Mouse (Mus musculus): ENCODE results near the gene Dvl1. TPM values are rescaled to one million over a fixed set of nuclear protein-coding genes. Genes with fewer than 3 reads are reported as not detected.
A peak's percentile ranks its signal among the peaks of the same experiment; 100 is the strongest.

The Dvl1 gene
- polyA plus RNA-seq, 1 experiment from 2014 or later: 13.6 TPM

DNA sequence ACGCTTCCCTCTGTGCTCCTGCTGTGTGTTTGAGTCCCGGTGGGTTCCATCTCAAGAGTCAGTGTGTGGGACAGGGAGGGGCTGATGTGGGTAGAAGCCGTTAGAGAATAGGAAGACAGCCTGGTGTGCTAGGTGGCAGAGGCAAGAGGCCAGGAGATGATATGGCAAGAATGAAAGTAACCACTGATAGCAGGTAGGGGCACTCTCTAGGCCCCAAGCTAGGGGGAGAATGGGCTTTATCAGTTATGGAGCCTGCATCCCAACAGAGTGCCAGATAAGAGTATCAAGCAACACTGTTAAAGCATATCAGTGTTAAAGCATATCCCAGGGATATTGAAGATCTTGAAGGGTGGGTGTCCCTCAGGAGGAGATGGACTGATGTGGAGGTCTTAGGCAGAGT is 9.7 kb downstream of the Dvl1 start:
- no peak for DNase-seq (ENCODE audit: low spot score)
- ATAC-seq (ENCODE audit: low FRiP score): no peak
- WGBS: 86% methylated on average over 3 of the region's 3 CpGs

DNA sequence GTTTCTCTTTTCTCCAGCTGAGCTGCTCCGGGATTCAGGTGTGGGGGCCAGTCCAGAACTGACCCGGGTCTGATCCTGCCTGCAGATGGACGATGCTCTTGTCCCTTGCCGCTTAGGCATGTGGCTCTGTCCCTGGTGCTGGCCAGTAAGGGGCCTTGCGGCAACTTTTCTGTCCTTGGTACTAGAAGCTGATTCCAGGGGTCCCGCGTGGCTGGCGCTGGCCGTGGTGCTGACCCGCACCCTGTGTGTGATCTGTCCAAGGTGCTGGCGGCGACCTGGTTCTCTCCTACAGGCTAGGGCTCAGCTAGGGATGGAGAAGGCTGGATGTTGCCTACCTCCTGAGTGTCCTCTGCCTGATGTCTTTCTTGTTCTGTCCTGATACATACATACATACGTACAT is 12.1 kb downstream of the Dvl1 start:
- H3K36me3 ChIP-seq (replicated peaks; ENCODE audit: control insufficient read depth, insufficient read depth): peaks cover 78% of the 10 kb centered on the region

More for the DNA sequence above, 9.7 kb downstream of the Dvl1 start:
- no peaks in the 10 kb centered on the region for H3K27me3 ChIP-seq (ENCODE audit: control insufficient read depth, insufficient read depth, low read length)
- peaks cover 77% of the 10 kb centered on the region for H3K36me3 ChIP-seq (replicated peaks; ENCODE audit: control insufficient read depth, insufficient read depth)
- H3K9me3 ChIP-seq (ENCODE audit: control insufficient read depth, low read length): no peaks in the 10 kb centered on the region
- no peak overlapping the region for H3K4me2 ChIP-seq (replicated peaks)
- H3K4me1 ChIP-seq (replicated peaks; ENCODE audit: control insufficient read depth, insufficient read depth, low read length): no peaks in the 10 kb centered on the region
- H3K9ac ChIP-seq: no peak overlapping the region
- no peak overlapping the region for H3K4me3 ChIP-seq (replicated peaks; ENCODE audit: low read length)
- no peak overlapping the region for H3K27ac ChIP-seq

DNA sequence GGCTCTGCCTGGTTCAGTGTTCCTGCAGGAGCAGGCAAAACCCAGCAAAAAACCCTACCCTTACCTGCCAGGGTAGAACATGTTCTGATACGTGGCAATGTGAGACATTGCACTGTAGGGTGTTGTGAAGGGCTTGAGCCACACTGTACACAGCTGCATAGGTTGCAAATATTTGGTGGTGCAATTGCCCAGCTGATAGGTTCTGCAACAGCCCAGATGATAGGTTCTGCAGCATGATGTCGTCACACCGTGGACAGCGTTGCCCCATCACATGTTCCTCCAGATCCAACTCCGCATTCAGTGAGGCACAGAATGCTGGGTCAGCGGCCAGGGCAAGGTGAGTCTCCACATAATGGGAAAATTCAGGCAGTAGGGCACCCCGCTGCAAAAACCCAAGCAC is 14.6 kb downstream of the Dvl1 start:
- WGBS: 91% methylated on average over 7 of the region's 7 CpGs
- Histone ChIP-seq H3K4me1 (replicated peaks; ENCODE audit: control insufficient read depth, insufficient read depth, low read length) (no peaks in the 10 kb centered on the region), H3K4me3 (replicated peaks; ENCODE audit: low read length) (no peak overlapping the region), H3K9me3 (ENCODE audit: control insufficient read depth, low read length) (no peaks in the 10 kb centered on the region), H3K9ac (no peak overlapping the region), H3K27me3 (ENCODE audit: control insufficient read depth, insufficient read depth, low read length) (no peaks in the 10 kb centered on the region), H3K4me2 (replicated peaks) (no peak overlapping the region), H3K27ac (no peak overlapping the region), H3K36me3 (replicated peaks; ENCODE audit: control insufficient read depth, insufficient read depth) (peaks cover 74% of the 10 kb centered on the region)
- ATAC-seq (ENCODE audit: low FRiP score) (no peak), DNase-seq (ENCODE audit: low spot score) (no peak)

More for the DNA sequence above, 12.1 kb downstream of the Dvl1 start:
- no peak overlapping the region for H3K9ac ChIP-seq
- H3K4me3 ChIP-seq (replicated peaks; ENCODE audit: low read length): no peak overlapping the region
- no peak for DNase-seq (ENCODE audit: low spot score)
- H3K4me2 ChIP-seq (replicated peaks): no peak overlapping the region
- WGBS: 34% methylated on average over 13 of the region's 13 CpGs
- no peaks in the 10 kb centered on the region for H3K4me1 ChIP-seq (replicated peaks; ENCODE audit: control insufficient read depth, insufficient read depth, low read length)
- ATAC-seq (ENCODE audit: low FRiP score): no peak
- H3K27ac ChIP-seq: no peak overlapping the region
- no peaks in the 10 kb centered on the region for H3K9me3 ChIP-seq (ENCODE audit: control insufficient read depth, low read length)
- H3K27me3 ChIP-seq (ENCODE audit: control insufficient read depth, insufficient read depth, low read length): no peaks in the 10 kb centered on the region

DNA sequence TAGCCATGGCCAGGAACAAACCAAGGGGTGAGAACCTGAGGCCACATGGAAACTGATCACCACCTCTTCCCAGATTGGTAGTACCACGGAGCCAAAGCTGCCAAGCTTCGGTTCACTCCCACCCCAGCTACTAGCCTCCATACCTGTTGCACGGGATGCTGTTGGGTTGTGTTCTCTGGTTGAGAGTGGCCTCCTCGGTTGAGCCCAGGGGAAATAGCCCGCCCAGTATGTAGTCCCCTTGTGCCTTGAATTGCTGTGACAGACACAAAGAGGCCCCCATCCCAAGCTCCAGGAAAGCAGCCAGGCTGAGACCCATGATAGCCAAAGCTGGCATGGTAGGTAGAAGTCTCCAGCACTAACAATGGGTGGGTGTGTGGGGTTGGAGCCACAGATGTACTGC is 15.8 kb downstream of the Dvl1 start, which contains the start of gene Tas1r3:
Tas1r3 (minus strand) TSS at position 362 of the 400 bp plus-strand sequence.
- Histone ChIP-seq H3K4me3 (replicated peaks; ENCODE audit: low read length) (no peak within 1 kb of the TSS), H3K4me1 (replicated peaks; ENCODE audit: control insufficient read depth, insufficient read depth, low read length) (no peaks in the 10 kb centered on the region), H3K27ac (no peak within 1 kb of the TSS), H3K9me3 (ENCODE audit: control insufficient read depth, low read length) (no peaks in the 10 kb centered on the region), H3K27me3 (ENCODE audit: control insufficient read depth, insufficient read depth, low read length) (no peaks in the 10 kb centered on the region), H3K4me2 (replicated peaks) (no peak within 1 kb of the TSS), H3K36me3 (replicated peaks; ENCODE audit: control insufficient read depth, insufficient read depth) (peaks cover 65% of the 10 kb centered on the region), H3K9ac (no peak within 1 kb of the TSS)
- DNase-seq (ENCODE audit: low spot score) (no peak), ATAC-seq (ENCODE audit: low FRiP score) (no peak)
- 78% methylated on average over 5 of the region's 5 CpGs for WGBS

DNA sequence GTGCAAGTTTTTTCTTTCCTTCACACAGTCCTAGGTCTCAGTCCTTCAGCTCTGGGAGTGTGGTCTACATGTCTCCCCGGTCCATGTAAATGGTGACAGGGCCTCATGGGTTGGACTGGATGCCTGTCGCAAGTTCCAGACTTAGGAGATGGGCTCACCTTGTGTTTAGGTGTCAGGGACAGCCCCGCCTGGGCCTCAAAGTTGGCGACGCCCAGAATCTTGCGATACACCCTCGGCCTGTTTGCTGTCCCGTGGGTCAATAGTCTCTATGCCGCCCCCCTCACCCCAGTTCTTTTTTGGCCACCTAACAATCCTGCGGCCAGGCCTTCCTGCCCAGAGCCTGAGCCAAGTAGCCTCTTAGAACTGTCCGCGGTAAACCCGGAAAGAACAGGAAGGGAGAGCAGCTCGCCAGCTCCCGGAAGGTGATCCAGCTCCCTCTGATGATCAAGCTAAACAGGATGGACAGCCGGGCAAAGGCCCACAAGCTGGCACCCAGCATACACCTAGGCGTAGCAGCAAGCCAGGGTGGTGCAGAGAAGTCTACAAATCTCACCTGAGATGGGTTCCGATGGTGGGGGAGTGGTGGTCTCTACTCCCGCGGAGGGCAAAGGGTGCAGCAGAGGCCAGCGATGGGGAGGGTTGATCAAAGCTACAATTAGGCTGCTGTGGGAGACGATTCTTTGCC is 21.6 kb downstream of the Dvl1 start:
- Histone ChIP-seq H3K9me3 (ENCODE audit: control insufficient read depth, low read length) (no peaks in the 10 kb centered on the region), H3K4me3 (replicated peaks; ENCODE audit: low read length) (peak overlapping the region; percentile 50), H3K36me3 (replicated peaks; ENCODE audit: control insufficient read depth, insufficient read depth) (peaks cover 39% of the 10 kb centered on the region), H3K27ac (0 out of 2 replicates have a peak overlapping the region, but pooled peaks have one; percentile 28), H3K27me3 (ENCODE audit: control insufficient read depth, insufficient read depth, low read length) (no peaks in the 10 kb centered on the region), H3K4me1 (replicated peaks; ENCODE audit: control insufficient read depth, insufficient read depth, low read length) (peaks cover 17% of the 10 kb centered on the region), H3K9ac (peak overlapping the region; percentile 72), H3K4me2 (replicated peaks) (peak overlapping the region; percentile 89)
- WGBS: 14% methylated on average over 22 of the region's 22 CpGs
- ATAC-seq (ENCODE audit: low FRiP score): no peak; the same call in none of the 2 replicates
- no peak for DNase-seq (ENCODE audit: low spot score)

DNA sequence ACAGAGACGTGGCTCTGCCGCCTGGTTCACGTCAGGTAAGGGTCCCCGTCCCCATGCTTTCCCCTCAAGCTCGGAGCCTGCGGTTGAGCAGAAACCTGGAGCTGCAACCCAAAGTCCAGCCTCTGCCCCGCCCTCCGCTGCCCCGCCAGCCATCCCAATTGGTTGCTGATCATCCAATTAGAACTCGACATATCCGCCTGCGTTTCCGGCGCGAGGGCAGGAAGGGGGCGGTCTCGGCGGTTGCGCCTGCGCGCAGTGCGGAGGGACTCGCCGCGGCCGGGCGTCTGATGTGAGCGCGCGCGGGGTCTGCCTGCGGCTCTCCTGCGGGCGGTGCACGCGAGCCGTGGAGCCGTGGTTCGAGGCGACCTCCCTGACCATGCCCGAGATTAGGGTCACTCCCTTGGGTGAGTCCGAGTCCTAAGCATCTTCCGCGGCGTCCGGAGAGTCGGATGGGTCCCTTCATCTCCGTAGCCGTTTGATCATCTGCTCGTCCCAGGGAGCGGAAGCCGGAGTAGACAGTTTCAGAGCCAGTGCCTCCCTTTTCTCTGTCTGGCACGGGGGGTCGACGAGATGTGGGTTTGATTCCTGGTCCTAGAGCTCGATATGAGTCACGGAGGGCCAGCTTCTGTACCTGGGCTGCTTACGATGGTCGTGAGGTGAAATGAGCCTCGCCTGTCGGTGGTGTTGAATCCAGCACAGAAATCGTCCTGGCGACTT is 22.3 kb downstream of the Dvl1 start, which contains the start of the genes Cptp and Ints11:
Cptp (minus strand) TSS at position 124 of the 717 bp plus-strand sequence.
Ints11 (plus strand) TSS at position 230 of the 717 bp plus-strand sequence.
- WGBS: under 1% methylated on average over 59 of the region's 63 CpGs
- ATAC-seq (ENCODE audit: low FRiP score) (peak; percentile 96), DNase-seq (ENCODE audit: low spot score) (peak; percentile 96)
- H3K4me3 ChIP-seq (replicated peaks; ENCODE audit: low read length): peak within 1 kb of the TSS; percentile 50
- peaks cover 46% of the 10 kb centered on the region for H3K36me3 ChIP-seq (replicated peaks; ENCODE audit: control insufficient read depth, insufficient read depth)
- no peaks in the 10 kb centered on the region for H3K9me3 ChIP-seq (ENCODE audit: control insufficient read depth, low read length)
- H3K4me1 ChIP-seq (replicated peaks; ENCODE audit: control insufficient read depth, insufficient read depth, low read length): peaks cover 17% of the 10 kb centered on the region
- peak within 1 kb of the TSS; percentile 89 for H3K4me2 ChIP-seq (replicated peaks)
- peak within 1 kb of the TSS; percentile 77 for H3K27ac ChIP-seq
- peak within 1 kb of the TSS; percentile 72 for H3K9ac ChIP-seq
- no peaks in the 10 kb centered on the region for H3K27me3 ChIP-seq (ENCODE audit: control insufficient read depth, insufficient read depth, low read length)

DNA sequence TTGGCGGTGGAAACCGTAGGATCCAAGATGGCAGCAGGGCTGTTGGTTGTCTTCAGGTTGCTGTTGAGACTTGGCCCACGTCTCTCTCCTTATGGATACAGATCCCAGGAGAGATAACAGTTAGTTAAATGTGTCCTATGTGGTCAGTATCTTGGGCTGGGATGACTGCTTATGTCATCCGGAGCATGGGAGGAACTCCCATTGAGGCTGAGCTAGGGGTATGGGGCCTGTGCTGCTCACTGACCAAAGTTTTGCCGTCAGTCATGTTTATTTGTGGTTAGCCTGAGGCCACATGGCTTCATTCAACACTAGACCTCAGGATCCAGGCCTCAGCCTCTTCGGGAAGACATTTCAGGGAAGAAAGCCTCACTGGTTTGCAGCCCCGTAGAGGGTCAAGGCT is 24.2 kb downstream of the Dvl1 start:
- no peak overlapping the region for H3K4me3 ChIP-seq (replicated peaks; ENCODE audit: low read length)
- H3K36me3 ChIP-seq (replicated peaks; ENCODE audit: control insufficient read depth, insufficient read depth): peaks cover 47% of the 10 kb centered on the region
- no peak overlapping the region for H3K27ac ChIP-seq
- no peaks in the 10 kb centered on the region for H3K9me3 ChIP-seq (ENCODE audit: control insufficient read depth, low read length)
- ATAC-seq (ENCODE audit: low FRiP score) (no peak), DNase-seq (ENCODE audit: low spot score) (no peak)
- WGBS: 95% methylated on average over 7 of the region's 7 CpGs
- H3K9ac ChIP-seq: no peak overlapping the region
- no peaks in the 10 kb centered on the region for H3K27me3 ChIP-seq (ENCODE audit: control insufficient read depth, insufficient read depth, low read length)
- peaks cover 17% of the 10 kb centered on the region for H3K4me1 ChIP-seq (replicated peaks; ENCODE audit: control insufficient read depth, insufficient read depth, low read length)
- no peak overlapping the region for H3K4me2 ChIP-seq (replicated peaks)

DNA sequence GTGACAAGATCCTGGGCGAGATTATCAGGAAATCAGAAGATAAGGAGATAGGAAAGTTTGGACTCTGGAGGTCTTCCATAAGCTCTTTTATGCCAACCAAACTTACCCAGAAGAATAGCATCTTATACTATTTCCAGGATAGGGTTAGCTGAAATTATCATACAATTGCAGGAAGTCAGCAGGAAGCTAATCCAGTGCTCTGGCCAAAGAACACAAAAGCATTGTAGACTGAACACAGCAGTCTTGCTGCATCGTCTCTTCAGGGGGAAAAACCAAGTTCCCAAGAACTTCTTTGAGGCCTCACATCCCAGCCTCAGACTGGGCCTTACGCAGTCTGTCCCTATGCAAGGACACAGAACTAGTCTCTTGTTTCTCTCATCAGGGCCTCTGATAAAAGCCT is 36.4 kb downstream of the Dvl1 start:
- Histone ChIP-seq H3K4me1 (replicated peaks; ENCODE audit: control insufficient read depth, insufficient read depth, low read length) (no peaks in the 10 kb centered on the region), H3K4me3 (replicated peaks; ENCODE audit: low read length) (no peak overlapping the region), H3K9me3 (ENCODE audit: control insufficient read depth, low read length) (no peaks in the 10 kb centered on the region), H3K27ac (no peak overlapping the region), H3K36me3 (replicated peaks; ENCODE audit: control insufficient read depth, insufficient read depth) (peaks cover 48% of the 10 kb centered on the region), H3K9ac (no peak overlapping the region), H3K27me3 (ENCODE audit: control insufficient read depth, insufficient read depth, low read length) (no peaks in the 10 kb centered on the region), H3K4me2 (replicated peaks) (no peak overlapping the region)
- ATAC-seq (ENCODE audit: low FRiP score): no peak
- 85% methylated on average over 3 of the region's 3 CpGs for WGBS
- DNase-seq (ENCODE audit: low spot score): no peak

DNA sequence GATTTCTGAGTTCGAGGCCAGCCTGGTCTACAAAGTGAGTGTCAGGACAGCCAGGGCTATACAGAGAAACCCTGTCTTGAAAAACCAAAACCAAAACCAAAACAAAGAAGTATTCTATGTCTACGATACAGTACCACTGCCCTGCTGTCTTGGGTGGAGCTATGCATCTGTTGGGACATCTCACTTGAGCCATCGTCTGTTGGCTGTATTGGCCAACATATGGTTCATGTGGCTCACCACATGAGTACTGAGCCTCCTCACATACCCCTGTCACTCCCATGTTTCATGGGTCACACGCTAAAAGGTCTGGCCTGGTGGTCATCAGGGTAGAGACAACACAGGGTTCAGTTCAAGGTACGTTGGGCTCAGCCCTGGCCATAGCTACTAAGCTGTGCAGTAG is 39.1 kb downstream of the Dvl1 start:
- no peaks in the 10 kb centered on the region for H3K27me3 ChIP-seq (ENCODE audit: control insufficient read depth, insufficient read depth, low read length)
- ATAC-seq (ENCODE audit: low FRiP score) (no peak), DNase-seq (ENCODE audit: low spot score) (no peak)
- no peak overlapping the region for H3K9ac ChIP-seq
- no peak overlapping the region for H3K4me3 ChIP-seq (replicated peaks; ENCODE audit: low read length)
- H3K27ac ChIP-seq: no peak overlapping the region
- H3K9me3 ChIP-seq (ENCODE audit: control insufficient read depth, low read length): no peaks in the 10 kb centered on the region
- H3K4me2 ChIP-seq (replicated peaks): no peak overlapping the region
- H3K36me3 ChIP-seq (replicated peaks; ENCODE audit: control insufficient read depth, insufficient read depth): peaks cover 61% of the 10 kb centered on the region
- H3K4me1 ChIP-seq (replicated peaks; ENCODE audit: control insufficient read depth, insufficient read depth, low read length): peaks cover 11% of the 10 kb centered on the region
- WGBS: 95% methylated on average over 5 of the region's 5 CpGs

Data from hindbrain, embryonic 14.5 days (tissue).